Mouse (Mus musculus): Measurements from ENCODE around the gene Podnl1.

DNA sequence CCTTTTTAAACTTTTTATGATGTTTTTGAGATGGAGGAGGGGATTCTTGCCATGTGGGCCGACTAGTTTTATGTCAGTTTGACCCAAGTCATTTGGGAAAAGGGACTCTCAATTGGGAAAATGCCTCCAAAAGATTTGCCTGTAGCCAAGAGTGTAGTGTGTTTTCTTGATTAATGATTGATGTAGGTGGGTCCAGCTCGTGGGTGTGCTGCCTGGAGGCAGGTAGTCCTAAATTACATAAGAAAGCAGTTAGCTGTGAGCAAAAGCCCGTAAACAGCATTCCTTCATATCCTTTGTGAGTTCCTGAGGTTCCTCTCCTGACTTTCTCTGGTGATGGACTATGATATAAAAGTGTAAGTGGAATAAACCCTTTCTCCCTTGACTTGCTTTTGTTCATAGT lies 23.4 kb downstream of the Podnl1 start:
- TF ChIP-seq CTCF (IDR thresholded peaks at IDR 0.05; ENCODE audit: borderline replicate concordance, insufficient read depth, low read length) (no peak), POLR2A (IDR thresholded peaks at IDR 0.05; ENCODE audit: low read depth, low read length) (no peak)

Data from embryonic fibroblast, embryonic 13.5 days (primary cell).